Mouse (Mus musculus) adrenal gland, adult 18-20 months (tissue): ENCODE measurements at regions not wholly inside any gene's neighbourhood (a gene's known extent, or its start where the extent isn't known, plus 50 kb on each side); places are given as distances from the start of the nearest gene placed in this dataset.

Experiments
- DNase-seq, 2 experiments: peaks; one replicate each; pipeline ENCODE4 v3.0.0; 2021 to 2022; ENCODE audit warnings: low spot score in 2 of 2

- no peak for DNase-seq
Observed at GRCm38 (mm10) chr2:171676083-171676482, 367.2 kb downstream of the Cbln4 start.

- DNase-seq, result no peak
Observed at GRCm38 (mm10) chr2:171675411-171675810, 367.9 kb downstream of the Cbln4 start.

- no peak for DNase-seq
Observed at GRCm38 (mm10) chr2:171670945-171671547, 372.2 kb downstream of the Cbln4 start.

- DNase-seq, result no peak
Observed at GRCm38 (mm10) chr2:171668791-171669645, 374.2 kb downstream of the Cbln4 start.

- DNase-seq, result no peak
Observed at GRCm38 (mm10) chr2:171662571-171662970, 380.7 kb downstream of the Cbln4 start.

GRCm38 (mm10) chr2:171661896-171662511 is 381.3 kb downstream of the Cbln4 start:
- DNase-seq, result no peak

- DNase-seq, result no peak
Observed at GRCm38 (mm10) chr2:171657125-171657524, 386.1 kb downstream of the Cbln4 start.

- DNase-seq, result no peak
Observed at GRCm38 (mm10) chr2:171641730-171642129, 401.5 kb downstream of the Cbln4 start.

GRCm38 (mm10) chr2:171640478-171640877 is 402.8 kb downstream of the Cbln4 start:
- no peak for DNase-seq

GRCm38 (mm10) chr2:171638931-171639330 is 404.3 kb downstream of the Cbln4 start:
- no peak for DNase-seq

GRCm38 (mm10) chr2:171636837-171637236 is 406.4 kb downstream of the Cbln4 start:
- no peak for DNase-seq

- DNase-seq, result no peak
Observed at GRCm38 (mm10) chr2:171633355-171634097, 409.7 kb downstream of the Cbln4 start.

GRCm38 (mm10) chr2:171630101-171630715 is 413.1 kb downstream of the Cbln4 start:
- no peak for DNase-seq

GRCm38 (mm10) chr2:171628182-171628850 is 414.9 kb downstream of the Cbln4 start:
- no peak for DNase-seq

GRCm38 (mm10) chr2:171620668-171621067 is 422.6 kb downstream of the Cbln4 start:
- DNase-seq, result no peak

- DNase-seq, result no peak
Observed at GRCm38 (mm10) chr2:171620253-171620652, 423.0 kb downstream of the Cbln4 start.

GRCm38 (mm10) chr2:171618771-171619170 is 424.5 kb downstream of the Cbln4 start:
- DNase-seq, result no peak

- DNase-seq, result no peak
Observed at GRCm38 (mm10) chr2:171618333-171618732, 424.9 kb downstream of the Cbln4 start.

GRCm38 (mm10) chr2:171615462-171615861 is 427.8 kb downstream of the Cbln4 start:
- no peak for DNase-seq

GRCm38 (mm10) chr2:171605064-171605463 is 438.2 kb downstream of the Cbln4 start:
- no peak for DNase-seq
